Mouse (Mus musculus): ENCODE results near the gene Olfr1448. TPM values are rescaled to one million over a fixed set of nuclear protein-coding genes. Genes with fewer than 3 reads are reported as not detected.

The Olfr1448 gene
- polyA plus RNA-seq (2021; fragmentation: Nextera tagmentation), result not detected in 2 replicates
- long read RNA-seq, experiment 1, result 0 reads
- long read RNA-seq, experiment 2, result 0 reads

DNA sequence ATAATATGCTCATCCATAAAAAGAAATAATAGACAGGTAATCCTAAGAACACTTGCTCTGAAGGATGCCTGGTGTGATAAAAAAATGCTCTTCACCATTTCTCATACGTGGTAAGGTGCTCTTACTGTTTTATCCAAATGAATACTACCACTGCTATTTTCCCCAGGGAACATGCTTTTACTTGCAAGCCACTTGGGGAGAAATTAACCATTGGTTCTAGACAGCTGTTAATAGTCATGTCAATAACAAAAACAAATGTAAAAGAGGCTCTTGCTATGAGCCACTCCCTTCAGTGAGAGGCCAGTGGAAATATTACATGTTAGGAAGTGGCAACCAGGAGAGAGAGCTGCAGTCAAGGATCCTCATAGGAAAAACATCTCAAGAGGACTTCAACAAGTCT lies at the start of gene Olfr1448:
TSS of gene Olfr1448 (minus strand) at position 101 of the 400 bp plus-strand sequence.

DNA sequence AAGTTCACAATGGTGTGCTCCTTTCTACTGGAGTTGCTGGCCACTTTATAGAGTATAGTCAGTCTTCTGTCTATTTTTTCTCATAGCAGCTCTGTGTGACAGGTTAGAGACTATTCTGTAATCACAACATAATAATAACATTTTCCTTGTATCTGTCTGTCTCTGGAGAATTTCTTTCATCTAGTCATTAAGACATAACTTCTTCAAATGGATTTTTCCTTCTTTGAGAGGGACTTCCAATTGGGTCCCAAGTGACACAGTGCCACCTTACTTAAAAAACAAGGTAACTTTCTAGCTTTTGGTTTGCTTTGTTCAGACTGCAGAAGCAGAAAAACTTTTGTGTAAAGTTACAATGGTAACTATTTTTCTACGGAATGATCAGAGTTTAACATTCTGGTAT lies 25.7 kb upstream of the Olfr1448 start, which contains the start of gene Olfr1450:
TSS of gene Olfr1450 (plus strand) at position 301 of the 400 bp plus-strand sequence.

DNA sequence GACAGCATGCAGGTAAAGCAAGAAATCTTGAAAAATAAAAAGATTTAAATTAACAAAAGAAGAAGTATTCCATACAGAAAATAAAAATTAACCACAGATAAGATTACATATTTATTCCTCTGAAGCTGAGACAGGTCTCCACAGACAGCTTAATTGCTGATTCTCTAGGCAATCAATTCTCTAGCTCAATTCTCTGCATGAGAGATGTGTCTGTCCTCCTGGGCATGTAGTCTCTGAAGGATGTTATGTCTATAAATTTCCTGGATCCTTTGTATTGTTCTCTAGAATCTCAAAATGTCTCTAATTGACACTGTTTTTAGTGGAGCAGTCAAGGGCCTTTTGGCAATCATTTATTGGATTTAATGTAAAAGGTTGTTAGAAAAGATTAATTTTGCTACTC lies 6.3 kb upstream of the Olfr1448 start, which contains the start of gene Olfr1449:
TSS of gene Olfr1449 (plus strand) at position 301 of the 400 bp plus-strand sequence.

DNA sequence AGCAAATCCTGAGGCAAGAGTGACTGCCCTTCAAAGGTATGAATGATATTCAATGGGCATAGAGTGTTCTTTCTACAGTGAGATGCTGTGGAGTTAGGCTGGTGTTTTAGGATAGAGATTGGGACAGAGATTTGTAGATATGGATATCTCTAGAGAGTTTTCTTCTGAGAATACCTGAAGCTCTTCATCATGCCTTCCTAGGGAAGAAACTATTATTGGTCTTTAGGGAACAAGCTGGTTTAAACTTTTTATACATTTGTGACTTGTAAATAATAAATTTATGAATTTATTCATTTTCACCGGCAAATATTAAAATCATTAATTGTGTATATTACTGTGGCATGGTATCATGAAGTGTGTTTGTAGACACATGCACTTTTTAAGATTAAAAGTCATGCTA lies 20.6 kb downstream of the Olfr1448 start, which contains the start of gene Olfr1447:
TSS of gene Olfr1447 (minus strand) at position 101 of the 400 bp plus-strand sequence.

DNA sequence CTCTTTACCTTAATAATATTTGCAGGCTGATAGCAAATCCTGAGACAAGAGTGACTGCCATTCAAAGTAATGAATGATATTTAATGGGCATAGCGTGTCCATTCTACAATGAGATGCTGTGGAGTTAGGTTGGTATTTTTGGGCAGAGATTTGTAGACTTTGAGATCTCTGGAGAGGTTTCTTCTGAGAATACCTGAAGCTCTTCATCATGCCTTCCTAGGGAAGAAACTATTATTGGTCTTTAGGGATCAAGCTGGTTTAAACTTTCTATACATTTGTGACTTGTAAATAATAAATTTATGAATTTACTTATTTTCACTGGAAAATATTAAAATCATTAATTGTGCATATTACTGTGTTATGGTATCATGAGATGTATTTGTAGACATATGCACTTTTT lies 30.8 kb downstream of the Olfr1448 start, which contains the start of gene Olfr1446:
TSS of gene Olfr1446 (minus strand) at position 101 of the 400 bp plus-strand sequence.

DNA sequence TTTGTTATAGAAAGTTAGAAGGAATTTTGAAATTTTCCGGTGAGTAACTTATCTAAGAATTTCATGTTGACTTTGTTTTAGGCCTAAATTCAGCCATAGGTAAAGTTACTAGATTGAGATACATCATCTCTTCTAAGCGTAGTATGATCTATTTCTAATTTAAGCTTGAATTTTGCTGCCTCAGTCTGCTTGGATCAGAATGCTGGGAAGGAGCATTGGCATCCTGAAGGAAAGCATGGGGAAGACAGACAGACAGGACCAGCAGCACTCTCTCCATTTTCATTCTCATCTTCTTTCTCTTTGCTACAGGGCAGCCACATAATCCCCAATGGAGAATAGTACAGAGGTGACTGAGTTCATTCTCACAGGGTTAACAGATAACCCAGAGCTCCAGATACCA lies 40.7 kb downstream of the Olfr1448 start, which contains the start of gene Olfr1445:
TSS of gene Olfr1445 (plus strand) at position 301 of the 400 bp plus-strand sequence.

Other genes with a start within 250 kb of the Olfr1448 start
- not detected in 2 replicates for gene Olfr1443, start 246.3 kb downstream of the Olfr1448 start, polyA plus RNA-seq (2021; fragmentation: Nextera tagmentation)
- gene Keg1, start 228.6 kb downstream of the Olfr1448 start, polyA plus RNA-seq (2021; fragmentation: Nextera tagmentation), result not detected in 2 replicates
- 0.56 and 1.0 TPM in 2 replicates for gene Cntf, start 158.8 kb downstream of the Olfr1448 start, polyA plus RNA-seq (2021; fragmentation: Nextera tagmentation)
- 8.9 and 9.6 TPM in 2 replicates for gene Zfp91, start 128.3 kb downstream of the Olfr1448 start, polyA plus RNA-seq (2021; fragmentation: Nextera tagmentation)
- gene Lpxn, start 128.2 kb downstream of the Olfr1448 start, polyA plus RNA-seq (2021; fragmentation: Nextera tagmentation), result 2.2 and 2.9 TPM in 2 replicates
- gene Gm5244, start 77.7 kb downstream of the Olfr1448 start, polyA plus RNA-seq (2021; fragmentation: Nextera tagmentation), result not detected in 2 replicates
- not detected in 2 replicates for gene Olfr1444, start 67.1 kb downstream of the Olfr1448 start, polyA plus RNA-seq (2021; fragmentation: Nextera tagmentation)
- gene Olfr1445, start 40.6 kb downstream of the Olfr1448 start, polyA plus RNA-seq (2021; fragmentation: Nextera tagmentation), result not detected in 2 replicates
- gene Olfr1446, start 30.9 kb downstream of the Olfr1448 start, polyA plus RNA-seq (2021; fragmentation: Nextera tagmentation), result not detected in 2 replicates
- not detected in 2 replicates for gene Olfr1447, start 20.7 kb downstream of the Olfr1448 start, polyA plus RNA-seq (2021; fragmentation: Nextera tagmentation)
- not detected in 2 replicates for gene Olfr1449, start 6.4 kb upstream of the Olfr1448 start, polyA plus RNA-seq (2021; fragmentation: Nextera tagmentation)
- gene Olfr1450, start 25.8 kb upstream of the Olfr1448 start, polyA plus RNA-seq (2021; fragmentation: Nextera tagmentation), result not detected in 2 replicates
- not detected in 2 replicates for gene Olfr1451, start 70.6 kb upstream of the Olfr1448 start, polyA plus RNA-seq (2021; fragmentation: Nextera tagmentation)
- not detected in 2 replicates for gene Olfr1453, start 103.9 kb upstream of the Olfr1448 start, polyA plus RNA-seq (2021; fragmentation: Nextera tagmentation)
- gene Olfr1454, start 136.2 kb upstream of the Olfr1448 start, polyA plus RNA-seq (2021; fragmentation: Nextera tagmentation), result not detected in 2 replicates
- not detected in 2 replicates for gene Olfr1457, start 173.5 kb upstream of the Olfr1448 start, polyA plus RNA-seq (2021; fragmentation: Nextera tagmentation)
- not detected in 2 replicates for gene Olfr1458, start 182.4 kb upstream of the Olfr1448 start, polyA plus RNA-seq (2021; fragmentation: Nextera tagmentation)
- gene Olfr1459, start 225.1 kb upstream of the Olfr1448 start, polyA plus RNA-seq (2021; fragmentation: Nextera tagmentation), result not detected in 2 replicates
- gene Olfr1461, start 238.6 kb upstream of the Olfr1448 start, polyA plus RNA-seq (2021; fragmentation: Nextera tagmentation), result not detected in 2 replicates